Mouse (Mus musculus): Measurements from ENCODE around the gene Eif3k.

- no peak for TF ChIP-seq GATA1 (IDR thresholded peaks at IDR 0.05; ENCODE audit: low read length)
- TF ChIP-seq TAL1 (IDR thresholded peaks at IDR 0.05; ENCODE audit: low read length): no peak
Observed at GRCm38 (mm10) chr7:28991616-28992015, 10.0 kb upstream of the Eif3k start.
